Mouse (Mus musculus): ENCODE measurements around the gene Commd4.
A peak's percentile ranks its signal among the peaks of the same experiment; 100 is the strongest.

The Commd4 gene

DNA sequence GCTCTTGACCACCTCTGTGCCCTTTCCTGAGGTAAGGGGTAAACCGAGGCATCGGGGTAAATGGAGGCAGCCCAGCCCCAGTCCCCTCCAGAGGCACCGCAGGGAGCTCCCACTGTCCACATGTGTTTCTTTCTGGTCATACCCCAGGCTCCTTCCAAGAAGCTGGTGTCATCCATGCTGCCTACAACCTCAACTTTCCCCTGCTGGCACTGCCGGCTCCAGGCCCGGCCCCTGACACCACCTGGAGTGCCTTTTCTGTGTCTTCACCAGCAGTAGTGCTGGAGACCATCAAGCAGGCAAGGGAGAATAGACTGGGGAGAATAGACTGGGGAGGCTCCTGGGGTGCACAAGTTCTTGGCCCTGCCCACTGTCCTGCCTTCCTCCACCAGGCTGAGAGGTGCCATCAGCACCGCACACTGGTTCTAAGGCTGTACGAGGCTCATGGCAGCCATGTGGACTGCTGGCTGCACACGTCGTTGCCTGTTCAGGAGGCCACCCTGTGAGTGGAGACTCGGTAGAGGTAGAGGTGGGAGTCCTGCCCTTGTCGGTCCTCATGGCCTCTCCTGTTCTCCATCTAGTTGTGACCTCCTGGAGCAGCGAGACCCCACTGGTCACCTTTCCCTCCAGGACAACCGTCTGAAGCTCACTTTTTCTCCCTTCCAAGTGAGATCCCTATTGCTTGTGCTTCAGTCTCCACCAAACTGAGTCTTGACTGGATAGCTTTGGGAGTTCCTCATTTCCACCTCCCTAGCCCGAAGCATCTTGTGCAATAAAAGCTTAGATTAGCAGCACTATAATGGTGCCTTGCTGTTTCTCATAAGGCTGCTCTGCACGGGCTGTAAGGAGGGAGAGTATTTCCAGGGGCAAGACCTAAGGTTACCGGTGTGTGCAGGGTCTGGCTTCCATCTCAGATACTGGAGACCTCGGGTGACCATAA is 16.4 kb downstream of the Commd4 start:
- DNase-seq (ENCODE audit: low read depth): no peak

- no peak for DNase-seq (ENCODE audit: low read depth)
Measured at GRCm38 (mm10) chr9:57139571-57139970, 18.6 kb downstream of the Commd4 start.

GRCm38 (mm10) chr9:57139110-57139509 is 19.0 kb downstream of the Commd4 start:
- no peak for DNase-seq (ENCODE audit: low read depth)

GRCm38 (mm10) chr9:57138507-57138906 is 19.6 kb downstream of the Commd4 start:
- DNase-seq (ENCODE audit: low read depth): no peak

DNA sequence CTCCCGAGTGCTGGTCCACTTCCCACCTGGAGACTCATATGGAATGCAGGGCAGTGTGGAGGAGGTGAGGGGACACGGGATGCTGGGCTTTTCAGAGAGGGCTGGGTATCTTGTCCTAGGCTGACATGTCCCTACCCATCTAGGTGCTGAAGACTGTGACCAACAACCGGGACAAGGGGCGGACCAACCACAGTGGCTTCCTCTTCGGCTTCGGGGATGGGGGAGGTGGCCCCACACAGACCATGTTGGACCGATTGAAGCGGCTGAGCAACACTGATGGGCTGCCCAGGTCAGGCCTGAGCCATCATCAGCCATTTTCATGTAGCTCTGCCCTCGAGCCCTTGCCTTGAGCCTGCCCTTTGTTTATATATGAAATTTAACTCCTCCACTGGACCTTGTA is 20.4 kb downstream of the Commd4 start:
- no peak for DNase-seq (ENCODE audit: low read depth)

DNA sequence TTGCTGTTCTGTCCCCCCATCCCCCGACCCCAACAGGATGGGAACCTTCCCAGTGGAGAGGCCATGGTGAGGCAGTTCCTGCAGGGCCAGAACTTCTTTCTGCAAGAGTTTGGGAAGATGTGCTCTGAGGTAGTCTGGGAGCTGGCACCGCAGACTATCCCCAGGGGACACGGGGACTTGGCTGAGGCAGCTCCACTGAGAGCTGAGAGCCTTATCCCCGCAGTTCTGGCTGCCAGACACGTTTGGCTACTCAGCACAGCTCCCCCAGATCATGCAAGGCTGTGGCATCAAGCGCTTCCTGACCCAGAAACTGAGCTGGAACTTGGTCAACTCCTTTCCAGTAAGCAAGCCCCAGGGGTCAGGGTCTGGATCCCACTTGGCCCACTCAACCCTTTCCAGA is 20.9 kb downstream of the Commd4 start:
- no peak for DNase-seq (ENCODE audit: low read depth)

- peak; percentile 96 for DNase-seq (ENCODE audit: low read depth)
Measured at GRCm38 (mm10) chr9:57130577-57131433, 27.3 kb downstream of the Commd4 start, which contains the start of gene Man2c1. TSS of gene Man2c1 (plus strand) at chr9:57130690.

DNA sequence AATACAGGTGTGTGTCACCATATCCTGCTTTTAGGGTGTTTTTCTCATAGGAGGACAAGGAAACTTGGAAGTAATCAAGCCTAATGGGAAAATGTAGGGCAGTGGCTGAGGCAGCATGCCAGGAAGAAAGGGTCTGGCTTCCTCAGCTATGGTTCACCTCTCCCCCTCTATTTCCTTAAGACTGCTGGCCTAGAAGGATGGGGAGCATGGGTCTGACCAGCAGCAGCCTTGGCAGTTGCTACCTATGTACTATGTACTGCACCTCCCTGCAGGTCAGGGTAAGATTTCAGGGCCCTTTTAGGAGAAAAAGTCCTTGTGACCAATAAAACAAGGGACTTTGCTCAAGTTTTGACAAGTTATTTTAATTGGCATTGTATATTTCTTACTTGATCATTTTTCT is 28.5 kb downstream of the Commd4 start:
- DNase-seq (ENCODE audit: low read depth): no peak

DNA sequence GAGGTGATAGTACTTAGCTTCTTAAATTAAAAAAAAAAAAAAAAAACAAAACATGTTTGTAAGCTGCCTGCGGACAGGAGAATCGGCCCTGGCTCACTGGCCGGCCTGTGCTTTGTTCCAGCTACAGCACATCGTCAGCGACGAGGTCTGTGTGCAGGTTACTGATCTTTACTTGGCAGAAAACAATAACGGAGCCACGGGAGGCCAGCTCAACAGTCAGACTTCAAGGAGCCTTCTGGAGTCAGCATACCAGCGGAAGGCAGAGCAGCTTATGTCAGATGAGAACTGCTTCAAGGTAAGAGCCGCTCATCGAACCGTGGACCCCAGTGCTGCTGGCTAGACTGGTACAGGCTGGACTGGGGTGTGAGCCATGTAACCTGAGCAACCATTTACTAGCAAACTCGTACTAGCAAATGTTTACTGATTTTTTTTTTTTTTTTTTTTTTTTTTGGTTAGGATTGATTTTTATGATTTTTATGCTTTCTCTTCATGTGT is 40.8 kb downstream of the Commd4 start:
- DNase-seq (ENCODE audit: low read depth): no peak
